Mouse (Mus musculus) heart, embryonic 10.5 days (tissue): Measurements from ENCODE around the gene Cacng2. TPM values are rescaled to one million over a fixed set of nuclear protein-coding genes. Genes with fewer than 3 reads are reported as not detected.

Source experiments
- DNase-seq: peaks from one replicate; pipeline ENCODE4 v3.0.0-alpha.2; 2017; ENCODE audit warnings: low spot score
- H3K27ac ChIP-seq: fragments of 300-500 bp; sonication (generic); 2 replicates; pipeline ENCODE4 v1.5.1; 2016; ENCODE audit warnings: mild to moderate bottlenecking
- H3K27me3 ChIP-seq: fragments of 300-500 bp; sonication (generic); 2 replicates; pipeline ENCODE4 v1.6.1; 2016; ENCODE audit warnings: mild to moderate bottlenecking; ENCODE audit not compliant: poor library complexity, insufficient read depth, severe bottlenecking
- H3K36me3 ChIP-seq: fragments of 300-500 bp; sonication (generic); 2 replicates; pipeline ENCODE4 v1.6.1; 2016; ENCODE audit warnings: mild to moderate bottlenecking, moderate library complexity
- H3K4me1 ChIP-seq: fragments of 300-500 bp; sonication (generic); 2 replicates; pipeline ENCODE4 v1.6.1; 2016; ENCODE audit warnings: mild to moderate bottlenecking
- H3K4me3 ChIP-seq: fragments of 300-500 bp; sonication (generic); 2 replicates; pipeline ENCODE4 v1.5.1; 2016; ENCODE audit warnings: mild to moderate bottlenecking, moderate library complexity
- H3K9me3 ChIP-seq: fragments of 300-500 bp; sonication (generic); 2 replicates; pipeline ENCODE4 v1.6.1; 2016; ENCODE audit warnings: mild to moderate bottlenecking, moderate library complexity
- WGBS: fragments of 180-500 bp; shearing (Covaris S2); methylation state at CpG from one replicate; pipeline ENCODE4 v1.1.7; 2016; 5-methylcytosine and 5-hydroxymethylcytosine counted together
- polyA plus RNA-seq: library from polyadenylated mRNA; unstranded; fragments of >200 nt; fragmentation: Nextera tagmentation; extraction: Ambion mirVana; gene quantifications from 2 replicates; pipeline ENCODE4 v1.2.1, GENCODE M21; 2016

Gene Cacng2
- polyA plus RNA-seq = not detected in 2 replicates

DNA sequence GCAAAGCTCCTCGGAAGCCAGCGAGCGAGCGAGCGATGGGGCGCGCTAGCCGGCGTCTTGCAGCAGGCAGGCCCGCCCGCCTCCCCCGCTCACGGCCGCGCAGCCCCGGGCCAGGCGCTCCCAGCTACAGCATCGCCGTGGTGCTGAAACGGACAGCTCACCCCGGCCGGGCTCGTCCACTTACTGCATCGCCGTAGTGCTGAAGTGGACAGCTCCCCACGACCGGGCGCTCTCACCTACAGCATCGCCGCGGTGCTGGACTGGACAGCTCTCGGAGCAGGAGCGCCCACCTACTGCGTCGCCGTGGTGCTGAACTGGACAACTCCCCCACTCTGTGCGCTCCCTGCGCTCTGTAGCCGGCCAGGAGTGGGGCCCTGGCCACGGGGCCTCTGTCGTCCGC is at the start of gene Cacng2:
Cacng2 (minus strand) TSS at position 325 of the 400 bp plus-strand sequence.
- peak; percentile 97 for DNase-seq
- H3K4me3 ChIP-seq = peak within 1 kb of the TSS; percentile 53
- peaks cover 8% of the 10 kb centered on the region for H3K4me1 ChIP-seq
- no peaks in the 10 kb centered on the region for H3K36me3 ChIP-seq
- WGBS = under 1% methylated on average over 40 of the region's 42 CpGs
- H3K27me3 ChIP-seq = peaks cover 40% of the 10 kb centered on the region
- no peak within 1 kb of the TSS for H3K27ac ChIP-seq
- H3K9me3 ChIP-seq = no peaks in the 10 kb centered on the region

DNA sequence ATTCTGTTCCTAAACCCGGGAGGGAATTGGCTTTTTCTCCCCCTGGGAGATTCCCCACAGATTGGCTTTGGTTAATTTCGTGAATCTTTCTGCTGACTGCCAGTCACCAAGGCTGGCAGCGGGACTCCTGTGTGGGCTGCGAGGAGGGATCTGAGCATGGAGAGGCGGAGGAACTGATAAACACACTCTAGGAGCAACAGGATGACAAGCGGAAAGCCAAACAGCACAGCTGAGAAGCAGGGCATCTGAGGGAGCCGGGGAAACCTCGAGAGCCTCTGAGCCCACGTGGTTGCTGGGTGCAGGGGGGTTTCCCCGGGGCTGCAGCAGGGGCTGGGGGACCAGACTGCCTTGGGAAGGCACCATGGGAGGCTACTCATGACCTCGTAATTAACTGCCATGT is 49.7 kb upstream of the Cacng2 start:
- Histone ChIP-seq H3K36me3 (peaks cover 3% of the 10 kb centered on the region; the same call in 1 of the 2 replicates), H3K27ac (no peak overlapping the region), H3K4me1 (peaks cover 20% of the 10 kb centered on the region), H3K27me3 (0 out of 2 replicates have a peak, but pooled peaks cover 3% of the 10 kb centered on the region), H3K9me3 (no peaks in the 10 kb centered on the region), H3K4me3 (no peak overlapping the region)
- 59% methylated on average over 11 of the region's 11 CpGs for WGBS
- no peak for DNase-seq

DNA sequence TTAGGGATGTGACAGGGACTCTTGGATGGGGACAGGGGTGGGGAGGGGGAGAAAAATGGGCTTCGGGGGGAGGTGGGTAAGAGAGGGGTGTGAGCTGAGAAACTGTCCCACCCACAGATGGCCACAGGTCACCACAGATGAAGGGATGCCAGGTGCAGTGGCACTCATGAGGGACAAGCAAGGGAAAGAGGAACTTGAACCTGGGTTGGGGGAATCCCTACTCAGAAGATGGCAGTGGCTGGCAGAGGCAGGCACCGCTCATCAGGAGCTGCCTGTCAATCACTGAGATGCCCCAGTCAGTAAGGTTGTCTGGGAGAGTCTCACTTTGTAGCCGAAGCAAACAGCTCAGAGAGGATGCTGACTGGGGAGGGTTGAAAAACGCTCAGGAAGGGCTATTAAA is 45.5 kb upstream of the Cacng2 start:
- Histone ChIP-seq H3K27me3 (no peaks in the 10 kb centered on the region), H3K4me1 (no peaks in the 10 kb centered on the region), H3K9me3 (no peaks in the 10 kb centered on the region), H3K4me3 (no peak overlapping the region), H3K36me3 (peaks cover 12% of the 10 kb centered on the region; the same call in 1 of the 2 replicates), H3K27ac (no peak overlapping the region)
- no peak for DNase-seq
- 71% methylated on average over 4 of the region's 4 CpGs for WGBS

GRCm38 (mm10) chr15:78164466-78164865 is 44.6 kb upstream of the Cacng2 start:
- Histone ChIP-seq H3K9me3 (no peaks in the 10 kb centered on the region), H3K36me3 (peaks cover 12% of the 10 kb centered on the region; the same call in 1 of the 2 replicates), H3K27ac (no peak overlapping the region), H3K27me3 (no peaks in the 10 kb centered on the region), H3K4me1 (no peaks in the 10 kb centered on the region), H3K4me3 (no peak overlapping the region)
- DNase-seq = no peak
- WGBS = 87% methylated on average over 11 of the region's 11 CpGs

GRCm38 (mm10) chr15:78161946-78162345 is 42.1 kb upstream of the Cacng2 start:
- Histone ChIP-seq H3K36me3 (peaks cover 9% of the 10 kb centered on the region; the same call in 1 of the 2 replicates), H3K4me1 (no peaks in the 10 kb centered on the region), H3K4me3 (no peak overlapping the region), H3K9me3 (no peaks in the 10 kb centered on the region), H3K27me3 (no peaks in the 10 kb centered on the region), H3K27ac (no peak overlapping the region)
- WGBS = 81% methylated on average over 9 of the region's 9 CpGs
- no peak for DNase-seq

- Histone ChIP-seq H3K4me1 (no peaks in the 10 kb centered on the region), H3K36me3 (peaks cover 2% of the 10 kb centered on the region; the same call in 1 of the 2 replicates), H3K9me3 (no peaks in the 10 kb centered on the region), H3K27ac (no peak overlapping the region), H3K4me3 (no peak overlapping the region), H3K27me3 (no peaks in the 10 kb centered on the region)
- DNase-seq = no peak
- 70% methylated on average over 5 of the region's 5 CpGs for WGBS
Observed at GRCm38 (mm10) chr15:78158335-78158734, 38.5 kb upstream of the Cacng2 start.

GRCm38 (mm10) chr15:78157824-78158223 is 38.0 kb upstream of the Cacng2 start:
- DNase-seq = no peak
- Histone ChIP-seq H3K27me3 (no peaks in the 10 kb centered on the region), H3K27ac (no peak overlapping the region), H3K4me1 (no peaks in the 10 kb centered on the region), H3K36me3 (peaks cover 2% of the 10 kb centered on the region; the same call in 1 of the 2 replicates), H3K9me3 (no peaks in the 10 kb centered on the region), H3K4me3 (no peak overlapping the region)
- WGBS = 68% methylated on average over 4 of the region's 4 CpGs

- Histone ChIP-seq H3K27me3 (no peaks in the 10 kb centered on the region), H3K27ac (no peak overlapping the region), H3K4me3 (no peak overlapping the region), H3K36me3 (peaks cover 2% of the 10 kb centered on the region; the same call in 1 of the 2 replicates), H3K9me3 (no peaks in the 10 kb centered on the region), H3K4me1 (no peaks in the 10 kb centered on the region)
- WGBS = 78% methylated on average over 8 of the region's 8 CpGs
- DNase-seq = no peak
Observed at GRCm38 (mm10) chr15:78157330-78157729, 37.5 kb upstream of the Cacng2 start.

DNA sequence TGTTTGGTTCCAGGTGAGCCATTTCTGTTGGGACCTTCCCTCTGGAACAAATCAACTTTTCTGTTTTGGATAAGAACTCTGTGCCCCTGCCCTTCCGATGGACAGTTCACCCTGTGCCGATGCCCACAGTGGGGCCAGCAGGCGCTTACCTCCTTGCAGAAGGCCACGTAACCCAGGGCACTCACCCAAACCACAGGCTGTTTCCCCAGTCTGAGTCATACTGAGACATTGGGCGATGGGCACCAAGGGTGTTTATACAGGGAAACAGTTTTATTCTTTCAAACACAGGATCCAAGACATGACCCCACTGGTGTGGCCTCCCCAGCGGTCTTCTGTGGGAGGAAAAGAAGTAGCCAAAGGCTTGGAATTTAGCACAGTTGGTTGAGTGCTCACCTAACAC is 35.6 kb upstream of the Cacng2 start:
- Histone ChIP-seq H3K4me1 (no peaks in the 10 kb centered on the region), H3K4me3 (no peak overlapping the region), H3K27me3 (no peaks in the 10 kb centered on the region), H3K27ac (no peak overlapping the region), H3K9me3 (no peaks in the 10 kb centered on the region), H3K36me3 (no peaks in the 10 kb centered on the region)
- WGBS = 83% methylated on average over 6 of the region's 6 CpGs
- DNase-seq = no peak

DNA sequence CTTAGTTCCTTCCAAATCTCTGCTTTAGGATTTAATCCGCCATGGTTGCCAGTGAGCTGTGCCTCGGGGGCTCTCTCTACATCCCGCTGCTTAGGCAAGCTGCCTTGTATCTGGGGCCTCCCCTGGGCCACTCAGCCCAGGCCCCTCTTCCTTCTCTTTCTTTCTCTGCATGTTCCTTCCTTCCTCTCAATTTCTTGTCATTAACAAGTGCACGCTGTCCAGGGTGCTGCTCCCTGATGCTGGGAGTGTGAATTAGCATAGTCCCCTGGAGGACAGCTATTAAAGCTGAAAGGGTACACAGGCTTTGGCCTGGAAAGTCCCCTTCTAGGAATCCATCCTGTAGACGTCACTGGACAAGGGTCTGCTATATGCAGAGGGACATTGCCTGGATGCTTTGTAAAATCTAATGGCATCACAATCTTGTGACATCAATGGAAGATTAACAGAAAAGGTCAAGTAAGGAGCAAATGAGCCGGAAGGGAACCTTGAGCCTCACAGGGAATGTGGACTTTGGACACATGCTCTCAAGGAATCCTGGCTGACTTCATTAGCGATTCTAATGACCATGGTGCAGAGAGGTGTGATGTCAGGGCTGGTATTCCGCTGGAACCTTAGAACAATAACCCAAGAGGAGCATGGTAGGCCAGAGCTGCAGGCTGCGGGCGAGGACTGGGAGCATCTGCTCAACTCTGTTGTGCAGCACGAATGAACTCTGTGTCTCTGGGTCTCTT is 33.4 kb upstream of the Cacng2 start:
- H3K9me3 ChIP-seq = no peaks in the 10 kb centered on the region
- 0 out of 2 replicates have a peak, but pooled peaks cover 5% of the 10 kb centered on the region for H3K27me3 ChIP-seq
- no peak overlapping the region for H3K27ac ChIP-seq
- H3K4me3 ChIP-seq = no peak overlapping the region
- no peaks in the 10 kb centered on the region for H3K4me1 ChIP-seq
- no peaks in the 10 kb centered on the region for H3K36me3 ChIP-seq
- WGBS = 57% methylated on average over 11 of the region's 11 CpGs
- DNase-seq = no peak

DNA sequence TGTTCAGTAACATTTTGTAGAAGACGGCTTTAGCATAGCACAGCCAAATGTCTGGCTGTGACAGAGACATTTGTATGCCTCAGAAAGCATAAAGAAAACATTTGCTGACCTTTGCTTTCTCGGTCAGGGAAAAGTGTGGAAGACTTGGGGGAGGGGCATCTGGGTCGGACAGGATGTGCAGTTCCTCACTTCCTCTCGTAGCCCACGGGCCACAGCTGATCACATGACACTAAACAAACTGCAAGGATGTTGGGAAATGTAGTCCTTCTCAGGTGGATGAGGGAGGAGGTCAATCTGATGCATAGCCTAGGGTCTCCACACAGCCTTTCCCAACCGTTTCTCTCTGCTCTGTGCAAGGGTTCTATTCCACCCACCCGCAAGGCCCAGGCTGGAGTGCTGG is 28.7 kb upstream of the Cacng2 start:
- Histone ChIP-seq H3K27ac (no peak overlapping the region), H3K4me1 (no peaks in the 10 kb centered on the region), H3K4me3 (no peak overlapping the region), H3K36me3 (no peaks in the 10 kb centered on the region), H3K9me3 (no peaks in the 10 kb centered on the region), H3K27me3 (peaks cover 10% of the 10 kb centered on the region; the same call in 1 of the 2 replicates)
- whole genome bisulfite sequencing = 72% methylated on average over 7 of the region's 7 CpGs
- DNase-seq = no peak

- no peak for DNase-seq
- Histone ChIP-seq H3K27ac (no peak overlapping the region), H3K4me3 (no peak overlapping the region), H3K4me1 (0 out of 2 replicates have a peak, but pooled peaks cover 2% of the 10 kb centered on the region), H3K36me3 (no peaks in the 10 kb centered on the region), H3K9me3 (no peaks in the 10 kb centered on the region), H3K27me3 (no peaks in the 10 kb centered on the region; the same call in 1 of the 2 replicates)
- 74% methylated on average over 8 of the region's 8 CpGs for WGBS
Observed at GRCm38 (mm10) chr15:78140226-78140625, 20.4 kb upstream of the Cacng2 start.

- 55% methylated on average over 6 of the region's 6 CpGs for WGBS
- Histone ChIP-seq H3K27ac (no peak overlapping the region), H3K4me3 (no peak overlapping the region), H3K27me3 (peaks cover 2% of the 10 kb centered on the region; the same call in 1 of the 2 replicates), H3K9me3 (no peaks in the 10 kb centered on the region), H3K4me1 (no peaks in the 10 kb centered on the region), H3K36me3 (no peaks in the 10 kb centered on the region)
- DNase-seq = no peak
Observed at GRCm38 (mm10) chr15:78134606-78135005, 14.8 kb upstream of the Cacng2 start.
